In the genomic region with DNA sequence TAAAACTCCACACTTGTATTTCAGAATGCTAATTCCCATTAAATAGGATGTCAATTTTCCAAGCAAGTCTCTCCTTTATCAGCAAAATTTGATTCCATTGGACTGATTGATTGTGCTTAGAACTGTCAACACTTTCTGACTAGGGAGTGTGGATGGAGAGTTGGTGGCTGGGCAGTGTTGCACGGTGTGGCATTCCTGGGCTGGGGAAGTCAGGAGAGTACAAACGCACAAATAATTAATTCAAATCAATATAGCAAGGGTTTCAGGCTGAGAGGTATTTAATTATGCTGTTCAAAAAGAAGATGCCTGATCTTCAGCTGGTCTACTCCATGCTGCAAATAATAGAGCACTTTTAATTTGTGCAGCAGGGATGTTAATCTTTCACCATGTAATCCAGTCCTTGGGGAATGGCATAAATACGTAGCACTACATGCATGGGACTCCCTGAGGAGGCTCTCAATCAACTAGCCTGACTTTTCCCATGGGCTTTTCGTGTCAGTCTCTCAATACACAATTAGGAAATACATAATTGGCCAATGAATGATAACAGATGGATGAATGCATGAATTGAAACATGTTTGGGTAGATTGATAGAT, we compare ENCODE assay signal across 24 mouse cellular contexts. TPM values are rescaled to one million over a fixed set of nuclear protein-coding genes. Genes with fewer than 3 reads are reported as not detected.
DNase-seq lines count a peak whose midpoint lies in the region; ATAC-seq lines count a peak whose summit lies in the region.
"Had no signal": no experiment of that assay in that cellular context is flagged by ENCODE, and none has a peak within 500 bp of the region (broad histone marks: within the 10 kb centered on the region; RNA-seq: fewer than 3 reads in every experiment).

No protein-coding gene starts in this region.

- H3K9me3 ChIP-seq in hindbrain, embryonic 11.5 days (ENCODE audit: control insufficient read depth, low read length) = no peaks in the 10 kb centered on the region
- H3K9me3 ChIP-seq in hindbrain, embryonic 14.5 days (ENCODE audit: control insufficient read depth, low read length) = no peaks in the 10 kb centered on the region
- H3K9me3 ChIP-seq in midbrain, embryonic 12.5 days = no peaks in the 10 kb centered on the region
- H3K9me3 ChIP-seq in midbrain, embryonic 10.5 days (replicated peaks) = no peaks in the 10 kb centered on the region
- no peaks in the 10 kb centered on the region for H3K9me3 ChIP-seq in midbrain, embryonic 14.5 days (ENCODE audit: control insufficient read depth, low read length)
- H3K9me3 ChIP-seq: embryonic facial prominence, embryonic 15.5 days; forebrain, embryonic 10.5 days; heart, embryonic 12.5 days; hindbrain, embryonic 15.5 days had no signal

- no peak overlapping the region for H3K27ac ChIP-seq in hindbrain, embryonic 11.5 days (ENCODE audit: low read depth, low read length)
- H3K27ac ChIP-seq in hindbrain, embryonic 14.5 days = no peak overlapping the region
- no peak overlapping the region for H3K27ac ChIP-seq in midbrain, embryonic 12.5 days (replicated peaks)
- H3K27ac ChIP-seq in midbrain, embryonic 10.5 days (replicated peaks) = no peak overlapping the region
- no peak overlapping the region for H3K27ac ChIP-seq in midbrain, embryonic 14.5 days (replicated peaks; ENCODE audit: low read depth, low read length)
- H3K27ac ChIP-seq: embryonic facial prominence, embryonic 15.5 days; forebrain, embryonic 10.5 days; heart, adult 2 months; hindbrain, embryonic 15.5 days had no signal

- no peaks in the 10 kb centered on the region for H3K4me1 ChIP-seq in hindbrain, embryonic 11.5 days (replicated peaks; ENCODE audit: control insufficient read depth, insufficient read depth, low read length)
- H3K4me1 ChIP-seq in hindbrain, embryonic 14.5 days (replicated peaks; ENCODE audit: control insufficient read depth, insufficient read depth, low read length) = no peaks in the 10 kb centered on the region
- H3K4me1 ChIP-seq in midbrain, embryonic 12.5 days = no peaks in the 10 kb centered on the region
- H3K4me1 ChIP-seq in midbrain, embryonic 10.5 days = no peaks in the 10 kb centered on the region
- H3K4me1 ChIP-seq in midbrain, embryonic 14.5 days (ENCODE audit: control insufficient read depth, insufficient read depth, low read length) = no peaks in the 10 kb centered on the region
- H3K4me1 ChIP-seq: embryonic facial prominence, embryonic 15.5 days; forebrain, embryonic 10.5 days; heart, embryonic 12.5 days; hindbrain, embryonic 15.5 days had no signal

- no peak for DNase-seq in hindbrain, embryonic 11.5 days (ENCODE audit: low spot score)
- no peak for DNase-seq in hindbrain, embryonic 14.5 days (ENCODE audit: low spot score)
- no peak for DNase-seq in midbrain, embryonic 10.5 days (ENCODE audit: low spot score)
- peak; percentile 45 for DNase-seq in midbrain, embryonic 14.5 days
- DNase-seq in ovary, adult 18-20 months (ENCODE audit: low spot score) = no peak
- DNase-seq: adrenal gland, adult 8-10 months; adrenal gland, postnatal 36 days; cerebellum, adult 11-12 months; cerebellum, adult 9-11 months; cerebellum, postnatal 36 days; gastrocnemius, postnatal 10 days; heart, adult 2 months had no signal

- no peak overlapping the region for H3K4me2 ChIP-seq in hindbrain, embryonic 11.5 days (replicated peaks; ENCODE audit: low read depth, low read length)
- no peak overlapping the region for H3K4me2 ChIP-seq in hindbrain, embryonic 14.5 days (replicated peaks)
- H3K4me2 ChIP-seq in midbrain, embryonic 12.5 days (replicated peaks) = no peak overlapping the region
- H3K4me2 ChIP-seq in midbrain, embryonic 14.5 days (ENCODE audit: low read length) = no peak overlapping the region
- H3K4me2 ChIP-seq: embryonic facial prominence, embryonic 15.5 days; heart, embryonic 12.5 days; hindbrain, embryonic 15.5 days had no signal

- H3K27me3 ChIP-seq in hindbrain, embryonic 11.5 days (ENCODE audit: control insufficient read depth, insufficient read depth, low read length) = no peaks in the 10 kb centered on the region
- H3K27me3 ChIP-seq in hindbrain, embryonic 14.5 days (ENCODE audit: control insufficient read depth, insufficient read depth, low read length) = no peaks in the 10 kb centered on the region
- H3K27me3 ChIP-seq in midbrain, embryonic 12.5 days = no peaks in the 10 kb centered on the region
- no peaks in the 10 kb centered on the region for H3K27me3 ChIP-seq in midbrain, embryonic 10.5 days (ENCODE audit: low read depth, poor library complexity, severe bottlenecking)
- no peaks in the 10 kb centered on the region for H3K27me3 ChIP-seq in midbrain, embryonic 14.5 days (ENCODE audit: control insufficient read depth, insufficient read depth, low read length)
- H3K27me3 ChIP-seq: embryonic facial prominence, embryonic 15.5 days; heart, embryonic 12.5 days had no signal

- ATAC-seq in hindbrain, embryonic 11.5 days (ENCODE audit: low FRiP score) = peak; percentile 53; the same call in 1 of the 2 replicates
- ATAC-seq in hindbrain, embryonic 14.5 days (ENCODE audit: low FRiP score) = no peak; the same call in 1 of the 2 replicates
- ATAC-seq in midbrain, embryonic 12.5 days (ENCODE audit: low FRiP score, low read depth) = peak; percentile 70
- ATAC-seq in midbrain, embryonic 14.5 days (ENCODE audit: low FRiP score, low TSS enrichment) = peak; percentile 48
- ATAC-seq in cerebellum, adult (ENCODE audit: insufficient number of reproducible peaks, low FRiP score, low TSS enrichment) = no peak
- ATAC-seq: forebrain, embryonic 14.5 days; inflammation-experienced regulatory T-cells, adult 6 months; intestine, postnatal 0 days had no signal

- H3K36me3 ChIP-seq in hindbrain, embryonic 11.5 days (ENCODE audit: control insufficient read depth, insufficient read depth, low read length) = no peaks in the 10 kb centered on the region
- H3K36me3 ChIP-seq in hindbrain, embryonic 14.5 days (replicated peaks; ENCODE audit: control insufficient read depth, insufficient read depth) = peaks cover 10% of the 10 kb centered on the region; the same call in 1 of the 2 replicates
- H3K36me3 ChIP-seq in midbrain, embryonic 12.5 days = no peaks in the 10 kb centered on the region
- no peaks in the 10 kb centered on the region for H3K36me3 ChIP-seq in midbrain, embryonic 10.5 days
- H3K36me3 ChIP-seq in midbrain, embryonic 14.5 days (ENCODE audit: control insufficient read depth, insufficient read depth, low read length) = no peaks in the 10 kb centered on the region
- H3K36me3 ChIP-seq: embryonic facial prominence, embryonic 15.5 days; forebrain, embryonic 10.5 days; heart, embryonic 12.5 days had no signal

- 57% methylated on average over 4 of the region's 4 CpGs for WGBS in hindbrain, embryonic 11.5 days
- WGBS in hindbrain, embryonic 14.5 days = 36% methylated on average over 4 of the region's 4 CpGs
- whole genome bisulfite sequencing in midbrain, embryonic 12.5 days = 51% methylated on average over 4 of the region's 4 CpGs
- WGBS in midbrain, embryonic 10.5 days = 81% methylated on average over 4 of the region's 4 CpGs
- WGBS in midbrain, embryonic 14.5 days = 51% methylated on average over 4 of the region's 4 CpGs

- no peak overlapping the region for H3K9ac ChIP-seq in hindbrain, embryonic 11.5 days (ENCODE audit: low read depth, low read length)
- no peak overlapping the region for H3K9ac ChIP-seq in hindbrain, embryonic 14.5 days
- no peak overlapping the region for H3K9ac ChIP-seq in midbrain, embryonic 12.5 days (replicated peaks)
- H3K9ac ChIP-seq in midbrain, embryonic 14.5 days (replicated peaks; ENCODE audit: low read length) = no peak overlapping the region
- H3K9ac ChIP-seq: embryonic facial prominence, embryonic 15.5 days; heart, embryonic 12.5 days; hindbrain, embryonic 15.5 days had no signal

- no peak overlapping the region for H3K4me3 ChIP-seq in hindbrain, embryonic 11.5 days (ENCODE audit: low read depth, low read length)
- no peak overlapping the region for H3K4me3 ChIP-seq in hindbrain, embryonic 14.5 days (replicated peaks; ENCODE audit: low read length)
- H3K4me3 ChIP-seq in midbrain, embryonic 12.5 days = no peak overlapping the region
- no peak overlapping the region for H3K4me3 ChIP-seq in midbrain, embryonic 10.5 days
- no peak overlapping the region for H3K4me3 ChIP-seq in midbrain, embryonic 14.5 days (replicated peaks; ENCODE audit: low read depth, low read length)
- H3K4me3 ChIP-seq: embryonic facial prominence, embryonic 15.5 days; erythroblast, embryonic 14.5 days; forebrain, embryonic 10.5 days; heart, adult 2 months; heart, embryonic 12.5 days; hindbrain, embryonic 15.5 days had no signal

RNA-seq across cellular contexts. Expression of a gene that starts 38.6 kb away (rescaled TPM):
- polyA plus RNA-seq in hindbrain, embryonic 11.5 days (2014; fragmentation: Nextera tagmentation; extraction: Ambion mirVana) = 11.7 and 12.8 TPM in 2 replicates
- 39.1 and 41.4 TPM in 2 replicates for polyA plus RNA-seq in hindbrain, embryonic 14.5 days (2014; fragmentation: Nextera tagmentation; extraction: Ambion mirVana)
- 12.2 and 13.4 TPM in 2 replicates for polyA plus RNA-seq in midbrain, embryonic 12.5 days (2016; fragmentation: Nextera tagmentation; extraction: Ambion mirVana)
- polyA plus RNA-seq in midbrain, embryonic 10.5 days (2016; fragmentation: Nextera tagmentation; extraction: Ambion mirVana) = 7.3 and 8.9 TPM in 2 replicates
- 21.1 and 25.6 TPM in 2 replicates for polyA plus RNA-seq in midbrain, embryonic 14.5 days (2014; fragmentation: Nextera tagmentation; extraction: Ambion mirVana)
- polyA plus RNA-seq: erythroblast, embryonic 14.5 days; inflammation-experienced regulatory T-cells, adult 6 months had no signal

RNA-seq across cellular contexts. Expression of a gene that starts 50.6 kb away (rescaled TPM):
- polyA plus RNA-seq in hindbrain, embryonic 11.5 days (2014; fragmentation: Nextera tagmentation; extraction: Ambion mirVana) = not detected in 2 replicates
- not detected in 2 replicates for polyA plus RNA-seq in hindbrain, embryonic 14.5 days (2014; fragmentation: Nextera tagmentation; extraction: Ambion mirVana)
- polyA plus RNA-seq in midbrain, embryonic 12.5 days (2016; fragmentation: Nextera tagmentation; extraction: Ambion mirVana) = not detected in 2 replicates
- polyA plus RNA-seq in midbrain, embryonic 10.5 days (2016; fragmentation: Nextera tagmentation; extraction: Ambion mirVana) = not detected in 2 replicates
- polyA plus RNA-seq in midbrain, embryonic 14.5 days (2014; fragmentation: Nextera tagmentation; extraction: Ambion mirVana) = not detected in 2 replicates
- polyA plus RNA-seq: embryonic facial prominence, embryonic 15.5 days; erythroblast, embryonic 14.5 days; forebrain, embryonic 10.5 days; forebrain, embryonic 14.5 days; frontal cortex, adult 2 months; heart, adult 2 months; heart, embryonic 12.5 days; heart, embryonic 16.5 days; hindbrain, embryonic 15.5 days; inflammation-experienced regulatory T-cells, adult 6 months; intestine, postnatal 0 days had no signal

Comparison
In these comparisons a context has a peak if more than half of its experiments do, and no peak if none do; other contexts are left out.
1. ATAC-seq: peak in hindbrain, embryonic 11.5 days (single experiment), midbrain, embryonic 12.5 days (single experiment) and midbrain, embryonic 14.5 days (single experiment); none in hindbrain, embryonic 14.5 days (single experiment) and cerebellum, adult (single experiment).